Mouse (Mus musculus): ENCODE results near the gene Fkbp1a. TPM values are rescaled to one million over a fixed set of nuclear protein-coding genes. Genes with fewer than 3 reads are reported as not detected.
A peak's percentile ranks its signal among the peaks of the same experiment; 100 is the strongest.

The Fkbp1a gene
- polyA plus RNA-seq, 1 experiment from 2014 or later = 586 TPM

GRCm38 (mm10) chr2:151579183-151579582 is 36.9 kb downstream of the Fkbp1a start:
- ATAC-seq (ENCODE audit: insufficient read depth, low FRiP score, low read depth) = no peak
- 76% methylated on average over 4 of the region's 4 CpGs for WGBS
- no peak overlapping the region for H3K27ac ChIP-seq
- 0 out of 2 replicates have a peak, but pooled peaks cover 9% of the 10 kb centered on the region for H3K4me1 ChIP-seq
- no peaks in the 10 kb centered on the region for H3K9me3 ChIP-seq
- no peaks in the 10 kb centered on the region for H3K27me3 ChIP-seq (replicated peaks)
- no peak overlapping the region for H3K9ac ChIP-seq
- H3K36me3 ChIP-seq = no peaks in the 10 kb centered on the region
- H3K4me2 ChIP-seq = no peak overlapping the region
- H3K4me3 ChIP-seq (replicated peaks) = no peak overlapping the region

DNA sequence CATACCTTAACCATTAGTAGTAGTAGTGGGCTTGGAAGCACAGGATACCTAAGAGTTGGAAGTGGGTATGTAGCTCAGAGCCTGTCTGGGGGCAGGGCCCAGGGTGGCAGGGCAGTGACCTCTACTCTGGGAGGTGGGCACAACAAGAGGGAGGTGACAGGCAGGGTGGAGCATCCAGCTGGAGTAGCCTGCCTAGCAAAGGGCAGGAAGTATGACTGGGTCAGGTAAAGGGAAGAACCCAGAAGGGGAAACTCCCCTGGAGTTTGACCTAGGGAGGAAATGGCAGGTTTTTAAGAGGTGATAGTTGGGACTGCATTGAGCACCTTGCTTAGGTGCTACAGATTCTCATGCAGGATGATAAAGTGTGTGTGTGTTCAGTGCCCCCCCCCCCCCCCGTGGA is 38.7 kb downstream of the Fkbp1a start:
- Histone ChIP-seq H3K36me3 (no peaks in the 10 kb centered on the region), H3K27me3 (replicated peaks) (no peaks in the 10 kb centered on the region), H3K4me1 (0 out of 2 replicates have a peak, but pooled peaks cover 6% of the 10 kb centered on the region), H3K9me3 (no peaks in the 10 kb centered on the region), H3K9ac (no peak overlapping the region), H3K4me3 (replicated peaks) (no peak overlapping the region), H3K27ac (no peak overlapping the region), H3K4me2 (no peak overlapping the region)
- no peak for ATAC-seq (ENCODE audit: insufficient read depth, low FRiP score, low read depth)
- 40% methylated on average over 1 of the region's 1 CpGs for WGBS

DNA sequence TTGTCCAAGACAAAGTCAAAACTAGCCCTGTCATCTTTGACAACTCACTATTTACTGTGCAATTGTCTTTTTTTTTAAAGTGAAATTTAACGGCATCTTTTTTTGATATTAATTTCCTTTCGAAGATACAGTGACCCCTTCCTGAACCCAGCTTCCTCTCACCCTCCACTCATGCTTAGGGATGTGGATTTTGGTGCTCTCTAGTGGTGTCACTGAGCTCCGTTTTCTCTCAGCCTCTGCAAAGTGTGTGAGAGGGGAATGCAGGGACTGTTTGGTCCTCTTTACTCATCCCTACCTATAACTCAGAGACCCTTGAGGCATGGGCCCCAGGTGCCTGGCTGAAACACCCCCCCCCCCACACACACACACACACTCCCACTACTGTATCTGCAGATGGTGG is 43.7 kb downstream of the Fkbp1a start:
- H3K27ac ChIP-seq = no peak overlapping the region
- H3K36me3 ChIP-seq = no peaks in the 10 kb centered on the region
- no peak overlapping the region for H3K4me3 ChIP-seq (replicated peaks)
- H3K27me3 ChIP-seq (replicated peaks) = no peaks in the 10 kb centered on the region
- no peak for ATAC-seq (ENCODE audit: insufficient read depth, low FRiP score, low read depth)
- H3K9me3 ChIP-seq = no peaks in the 10 kb centered on the region
- H3K9ac ChIP-seq = no peak overlapping the region
- WGBS = 44% methylated on average over 3 of the region's 3 CpGs
- H3K4me1 ChIP-seq = no peaks in the 10 kb centered on the region
- no peak overlapping the region for H3K4me2 ChIP-seq

DNA sequence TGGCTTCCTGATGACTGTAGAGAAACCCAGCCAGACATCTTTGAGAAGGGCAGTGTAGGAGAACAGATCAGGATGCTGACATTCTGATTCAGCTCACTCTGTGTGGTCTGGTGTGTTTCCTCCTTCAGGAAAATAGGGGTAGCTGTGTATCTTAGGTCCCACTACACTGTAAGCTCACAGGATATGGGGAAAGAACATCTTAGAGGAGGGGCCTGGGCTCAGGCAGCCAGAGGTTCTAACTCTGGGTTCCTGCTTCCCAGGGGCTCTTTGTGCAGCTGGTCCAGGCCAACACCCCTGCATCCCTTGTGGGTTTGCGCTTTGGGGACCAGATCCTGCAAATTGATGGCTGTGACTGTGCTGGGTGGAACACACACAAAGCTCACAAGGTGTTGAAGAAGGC is 44.5 kb downstream of the Fkbp1a start:
- WGBS = 88% methylated on average over 1 of the region's 1 CpGs
- H3K36me3 ChIP-seq = no peaks in the 10 kb centered on the region
- H3K9me3 ChIP-seq = no peaks in the 10 kb centered on the region
- H3K4me3 ChIP-seq (replicated peaks) = no peak overlapping the region
- no peak overlapping the region for H3K27ac ChIP-seq
- no peaks in the 10 kb centered on the region for H3K4me1 ChIP-seq
- no peaks in the 10 kb centered on the region for H3K27me3 ChIP-seq (replicated peaks)
- H3K9ac ChIP-seq = no peak overlapping the region
- no peak for ATAC-seq (ENCODE audit: insufficient read depth, low FRiP score, low read depth)
- H3K4me2 ChIP-seq = no peak overlapping the region

GRCm38 (mm10) chr2:151587306-151587705 is 45.0 kb downstream of the Fkbp1a start:
- Histone ChIP-seq H3K4me3 (replicated peaks) (no peak overlapping the region), H3K9ac (no peak overlapping the region), H3K36me3 (no peaks in the 10 kb centered on the region), H3K9me3 (no peaks in the 10 kb centered on the region), H3K27me3 (replicated peaks) (no peaks in the 10 kb centered on the region), H3K27ac (no peak overlapping the region), H3K4me2 (no peak overlapping the region), H3K4me1 (no peaks in the 10 kb centered on the region)
- no peak for ATAC-seq (ENCODE audit: insufficient read depth, low FRiP score, low read depth)
- WGBS = 58% methylated on average over 9 of the region's 9 CpGs

- Histone ChIP-seq H3K36me3 (no peaks in the 10 kb centered on the region), H3K4me1 (no peaks in the 10 kb centered on the region), H3K27ac (no peak overlapping the region), H3K9me3 (no peaks in the 10 kb centered on the region), H3K4me3 (replicated peaks) (no peak overlapping the region), H3K27me3 (replicated peaks) (no peaks in the 10 kb centered on the region), H3K9ac (no peak overlapping the region), H3K4me2 (no peak overlapping the region)
- ATAC-seq (ENCODE audit: insufficient read depth, low FRiP score, low read depth) = no peak
- WGBS = 66% methylated on average over 2 of the region's 2 CpGs
Measured at GRCm38 (mm10) chr2:151598068-151598467, 55.8 kb downstream of the Fkbp1a start.

DNA sequence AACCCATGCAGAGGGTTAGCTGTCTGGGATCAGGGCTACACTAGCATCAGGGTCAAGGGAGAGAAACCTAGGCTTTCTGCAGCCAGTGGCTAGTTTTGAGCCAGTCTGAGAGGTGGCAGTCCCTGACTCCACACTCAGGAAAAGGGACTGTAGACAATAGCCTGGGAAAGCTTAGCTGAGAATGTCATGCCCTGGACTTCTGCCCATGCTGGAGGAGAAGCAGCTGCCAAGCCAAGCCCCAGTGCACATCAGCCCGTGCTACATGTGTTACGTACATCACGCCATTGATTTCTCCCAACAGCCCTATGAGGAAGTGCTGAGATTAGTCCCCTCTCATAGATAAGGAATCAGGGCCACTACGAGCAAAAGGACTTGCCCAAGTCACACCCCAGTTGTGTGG is 59.8 kb downstream of the Fkbp1a start:
- no peak for ATAC-seq (ENCODE audit: insufficient read depth, low FRiP score, low read depth)
- H3K4me1 ChIP-seq = no peaks in the 10 kb centered on the region
- no peaks in the 10 kb centered on the region for H3K9me3 ChIP-seq
- no peak overlapping the region for H3K4me2 ChIP-seq
- WGBS = 52% methylated on average over 4 of the region's 4 CpGs
- H3K9ac ChIP-seq = no peak overlapping the region
- no peak overlapping the region for H3K4me3 ChIP-seq (replicated peaks)
- H3K36me3 ChIP-seq = no peaks in the 10 kb centered on the region
- H3K27me3 ChIP-seq (replicated peaks) = no peaks in the 10 kb centered on the region
- no peak overlapping the region for H3K27ac ChIP-seq

DNA sequence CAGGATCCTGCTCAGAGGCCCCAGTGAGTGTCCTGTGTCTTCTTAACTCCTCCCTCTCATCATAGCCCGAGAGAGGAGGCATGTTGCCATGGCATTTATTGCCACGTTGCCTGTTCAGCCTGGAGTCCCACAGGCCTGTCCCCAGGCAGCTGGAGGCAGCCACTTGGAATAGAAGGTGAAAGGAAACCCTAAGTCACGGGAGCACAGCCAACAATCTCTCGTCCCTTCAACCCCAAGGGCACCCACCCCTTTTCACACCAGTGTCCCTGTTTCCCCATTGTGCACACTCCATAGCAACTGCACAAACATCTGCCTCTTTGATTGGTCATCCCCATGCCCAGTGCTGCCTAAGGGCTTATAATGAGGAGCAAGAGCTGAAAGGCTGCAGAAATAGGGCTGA is 61.3 kb downstream of the Fkbp1a start:
- ATAC-seq (ENCODE audit: insufficient read depth, low FRiP score, low read depth) = no peak
- Histone ChIP-seq H3K4me1 (no peaks in the 10 kb centered on the region), H3K27ac (no peak overlapping the region), H3K36me3 (no peaks in the 10 kb centered on the region), H3K4me3 (replicated peaks) (no peak overlapping the region), H3K27me3 (replicated peaks) (no peaks in the 10 kb centered on the region), H3K9ac (no peak overlapping the region), H3K9me3 (no peaks in the 10 kb centered on the region), H3K4me2 (no peak overlapping the region)
- 49% methylated on average over 4 of the region's 4 CpGs for WGBS

DNA sequence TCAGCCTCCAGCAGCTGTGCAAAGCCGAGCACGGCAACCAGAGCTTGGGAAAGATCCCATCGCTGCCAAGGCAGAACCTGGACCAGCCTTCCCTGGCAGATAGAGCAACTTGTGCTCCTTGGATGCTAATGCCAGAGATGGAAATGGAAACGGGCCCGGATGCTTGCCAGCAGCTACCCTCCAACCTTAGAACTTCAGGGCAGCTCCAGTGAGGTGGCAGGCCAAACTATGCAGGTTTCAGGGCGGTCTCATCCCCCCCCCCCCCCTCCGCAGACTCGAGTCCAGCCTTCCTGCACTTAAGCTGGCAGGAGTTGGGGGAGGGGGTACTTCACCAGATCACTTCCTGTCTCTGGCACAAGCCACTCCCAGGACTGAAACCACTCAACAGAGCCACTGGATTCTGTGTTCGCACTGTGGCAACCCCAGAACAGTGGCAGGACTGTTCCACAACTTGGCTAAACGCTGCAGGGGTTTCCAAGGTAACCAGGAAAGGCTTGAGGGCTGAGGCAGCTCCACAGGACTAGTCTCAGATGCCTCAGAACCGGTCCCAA is 63.2 kb downstream of the Fkbp1a start:
- H3K9me3 ChIP-seq = no peaks in the 10 kb centered on the region
- no peak overlapping the region for H3K4me3 ChIP-seq (replicated peaks)
- no peak for ATAC-seq (ENCODE audit: insufficient read depth, low FRiP score, low read depth)
- no peaks in the 10 kb centered on the region for H3K27me3 ChIP-seq (replicated peaks)
- WGBS = 41% methylated on average over 11 of the region's 11 CpGs
- no peaks in the 10 kb centered on the region for H3K36me3 ChIP-seq
- H3K9ac ChIP-seq = no peak overlapping the region
- no peak overlapping the region for H3K27ac ChIP-seq
- H3K4me1 ChIP-seq = no peaks in the 10 kb centered on the region
- H3K4me2 ChIP-seq = no peak overlapping the region

- Histone ChIP-seq H3K4me1 (no peaks in the 10 kb centered on the region), H3K4me3 (replicated peaks) (no peak overlapping the region), H3K9me3 (no peaks in the 10 kb centered on the region), H3K4me2 (no peak overlapping the region), H3K27me3 (replicated peaks) (no peaks in the 10 kb centered on the region), H3K9ac (no peak overlapping the region), H3K36me3 (no peaks in the 10 kb centered on the region), H3K27ac (no peak overlapping the region)
- WGBS = 56% methylated on average over 1 of the region's 1 CpGs
- ATAC-seq (ENCODE audit: insufficient read depth, low FRiP score, low read depth) = no peak
Measured at GRCm38 (mm10) chr2:151608435-151608834, 66.2 kb downstream of the Fkbp1a start.

GRCm38 (mm10) chr2:151609974-151610373 is 67.7 kb downstream of the Fkbp1a start:
- Histone ChIP-seq H3K9ac (no peak overlapping the region), H3K27ac (no peak overlapping the region)
- peak; percentile 45; the same call in 1 of the 2 replicates for ATAC-seq (ENCODE audit: insufficient read depth, low FRiP score, low read depth)

More at GRCm38 (mm10) chr2:151609974-151610373, 67.7 kb downstream of the Fkbp1a start:
- H3K27me3 ChIP-seq (replicated peaks) = no peaks in the 10 kb centered on the region
- H3K4me3 ChIP-seq (replicated peaks) = no peak overlapping the region
- H3K36me3 ChIP-seq = no peaks in the 10 kb centered on the region
- 27% methylated on average over 3 of the region's 3 CpGs for WGBS
- H3K9me3 ChIP-seq = no peaks in the 10 kb centered on the region
- no peak overlapping the region for H3K4me2 ChIP-seq
- H3K4me1 ChIP-seq = no peaks in the 10 kb centered on the region

Data from stomach, embryonic 15.5 days (tissue).